Mouse (Mus musculus) v-Abl transformed pro-B cells (cell line): ENCODE results near the gene Twnk.

ENCODE experiments used
- in situ Hi-C, 2 experiments: fragments of 400-800 bp; cut with MboI; formaldehyde crosslinking; loops; one replicate each; pipeline ENCODE4 v1.15.1; 2025; ENCODE audit not compliant: unreplicated experiment in 2 of 2

The Twnk gene

GRCm38 (mm10) chr19:45005444-45005843 is at the start of gene Twnk:
Gene Twnk, plus strand, starts transcription at chr19:45005663.
- in situ Hi-C loops, result loop anchor here in 1 of 2 experiments (25.0 kb wide), 1 partner anchor 1318 kb away; the partner anchor contains the start of gene Entpd7

DNA sequence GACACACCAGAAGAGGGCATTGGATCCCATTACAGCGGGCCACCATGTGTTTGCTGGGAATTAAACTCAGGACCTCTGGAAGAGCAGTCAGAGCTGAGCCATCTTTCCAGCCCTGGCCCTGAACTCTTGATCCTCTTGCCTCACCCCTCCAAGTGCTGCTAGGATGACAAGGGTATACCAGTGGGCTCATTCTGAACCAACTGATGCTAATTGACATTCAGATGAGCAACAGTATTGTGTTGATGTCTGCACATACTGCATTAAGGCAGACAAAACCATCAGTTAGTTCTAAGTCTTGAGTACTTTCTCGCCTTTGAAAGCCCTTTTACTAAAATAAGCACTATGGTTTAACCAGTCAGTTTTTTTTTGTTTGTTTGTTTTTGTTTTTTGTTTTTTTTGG is 45.8 kb upstream of the Twnk start:
- in situ Hi-C loops, result no loop called here

- in situ Hi-C loops, result no loop called here
These were observed 39.5 kb upstream of the Twnk start for GRCm38 (mm10) chr19:44965978-44966377.

GRCm38 (mm10) chr19:44968329-44968728 is 37.1 kb upstream of the Twnk start:
- in situ Hi-C loops, result no loop called here

DNA sequence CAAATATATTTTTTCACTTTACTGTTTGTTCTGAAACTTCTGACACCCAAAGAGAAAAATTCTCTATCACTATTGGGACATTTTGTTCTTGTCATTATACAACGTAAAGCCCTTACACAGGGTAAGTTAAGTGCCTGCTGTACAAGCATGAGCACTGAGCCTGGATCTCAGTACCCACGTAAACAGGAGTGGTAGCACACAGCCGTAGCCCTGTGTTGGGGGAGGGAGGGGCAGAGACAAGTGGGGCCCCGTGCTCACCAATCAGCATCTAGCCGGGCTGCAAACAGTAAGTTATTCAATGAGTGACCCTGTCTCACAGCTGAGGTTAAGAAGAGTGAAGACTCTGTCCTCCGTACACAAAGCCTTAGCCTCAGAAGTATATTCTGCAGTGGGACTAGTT is 28.8 kb upstream of the Twnk start:
- in situ Hi-C loops, result loop anchor here in 1 of 2 experiments (5.0 kb wide), 1 partner anchor 39 kb away; no protein-coding TSS in a partner anchor

- in situ Hi-C loops, result loop anchor here in 1 of 2 experiments (5.0 kb wide), 1 partner anchor 40 kb away; no protein-coding TSS in a partner anchor
These were observed 28.3 kb upstream of the Twnk start for GRCm38 (mm10) chr19:44977148-44977547.

DNA sequence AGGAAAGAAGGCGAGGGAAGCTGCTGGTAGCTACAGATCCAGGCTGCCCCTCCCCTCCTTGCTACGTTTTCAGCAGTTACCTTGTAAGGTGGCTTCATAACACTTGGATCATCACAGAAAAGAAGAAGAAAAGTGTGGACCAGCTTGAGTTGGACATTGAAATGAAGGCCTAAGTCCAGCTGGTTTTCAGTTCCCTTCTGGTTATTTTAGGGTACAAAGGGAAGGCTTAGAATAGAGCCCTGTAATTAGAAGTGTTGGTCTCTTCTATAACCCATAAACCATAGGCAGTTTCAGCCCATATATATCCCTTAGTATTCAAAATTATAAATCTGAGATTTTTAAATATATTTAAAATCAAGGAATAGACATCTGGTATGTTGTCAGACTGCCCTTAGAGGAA is 24.7 kb upstream of the Twnk start:
- in situ Hi-C loops, result no loop called here

GRCm38 (mm10) chr19:44982477-44983115 is 22.9 kb upstream of the Twnk start:
- in situ Hi-C loops, result no loop called here

DNA sequence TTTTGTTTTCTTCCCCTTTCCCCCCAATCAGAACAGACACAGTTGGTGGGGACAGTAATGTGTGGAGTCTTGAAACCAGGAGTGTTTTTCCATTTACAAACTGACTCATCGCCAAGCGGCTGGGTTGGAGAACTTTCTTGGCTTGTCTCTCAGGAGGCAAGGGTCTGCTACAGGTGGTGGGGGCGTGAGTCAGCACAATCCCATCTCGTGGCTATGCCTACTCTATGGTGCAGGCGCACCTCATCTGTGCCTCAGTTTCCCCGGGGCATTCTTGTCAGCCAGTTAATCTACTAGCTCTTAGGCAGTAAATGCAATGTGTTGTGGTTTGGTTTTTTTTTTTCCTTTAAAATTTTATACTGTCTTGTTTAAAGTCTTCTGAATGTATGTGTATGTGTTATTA is 22.1 kb upstream of the Twnk start:
- in situ Hi-C loops, result no loop called here

DNA sequence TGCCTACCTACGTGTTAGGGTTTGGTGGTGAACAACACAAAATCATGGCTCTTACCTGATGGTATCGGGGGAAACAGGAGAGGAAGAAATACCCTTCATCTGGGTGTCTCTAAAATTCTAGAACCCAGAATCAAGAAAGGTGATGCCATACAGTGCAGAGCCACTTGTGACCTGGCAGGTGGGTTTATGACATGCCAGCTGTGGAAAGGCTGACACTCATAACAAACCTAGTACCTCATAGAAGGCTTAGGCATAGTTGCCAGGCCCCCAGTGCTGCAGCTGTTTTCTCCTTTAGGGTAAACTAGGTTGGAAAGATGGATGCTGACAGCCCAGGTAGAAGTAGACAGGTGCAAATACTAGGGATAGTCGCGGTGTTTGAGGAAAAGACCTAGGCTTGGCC is 21.0 kb upstream of the Twnk start:
- in situ Hi-C loops, result no loop called here

- in situ Hi-C loops, result loop anchor here in 1 of 2 experiments (5.0 kb wide), 1 partner anchor 47 kb away; no protein-coding TSS in a partner anchor
These were observed 20.1 kb upstream of the Twnk start for GRCm38 (mm10) chr19:44985159-44985988.

GRCm38 (mm10) chr19:44987004-44987403 is 18.5 kb upstream of the Twnk start:
- in situ Hi-C loops, result loop anchor here in 1 of 2 experiments (5.0 kb wide), 1 partner anchor 45 kb away; no protein-coding TSS in a partner anchor

- in situ Hi-C loops, result loop anchor here in 1 of 2 experiments (5.0 kb wide), 1 partner anchor 44 kb away; no protein-coding TSS in a partner anchor
These were observed 17.6 kb upstream of the Twnk start for GRCm38 (mm10) chr19:44987851-44988250.

- in situ Hi-C loops, result loop anchor here in 1 of 2 experiments (5.0 kb wide), 1 partner anchor 44 kb away; no protein-coding TSS in a partner anchor
These were observed 17.1 kb upstream of the Twnk start for GRCm38 (mm10) chr19:44988321-44988720.

- in situ Hi-C loops, result loop anchor here in 1 of 2 experiments (5.0 kb wide), 1 partner anchor 43 kb away; no protein-coding TSS in a partner anchor
These were observed 16.5 kb upstream of the Twnk start, which contains the start of gene Sema4g for GRCm38 (mm10) chr19:44988831-44989566. Gene Sema4g, plus strand, starts transcription at chr19:44989101.

DNA sequence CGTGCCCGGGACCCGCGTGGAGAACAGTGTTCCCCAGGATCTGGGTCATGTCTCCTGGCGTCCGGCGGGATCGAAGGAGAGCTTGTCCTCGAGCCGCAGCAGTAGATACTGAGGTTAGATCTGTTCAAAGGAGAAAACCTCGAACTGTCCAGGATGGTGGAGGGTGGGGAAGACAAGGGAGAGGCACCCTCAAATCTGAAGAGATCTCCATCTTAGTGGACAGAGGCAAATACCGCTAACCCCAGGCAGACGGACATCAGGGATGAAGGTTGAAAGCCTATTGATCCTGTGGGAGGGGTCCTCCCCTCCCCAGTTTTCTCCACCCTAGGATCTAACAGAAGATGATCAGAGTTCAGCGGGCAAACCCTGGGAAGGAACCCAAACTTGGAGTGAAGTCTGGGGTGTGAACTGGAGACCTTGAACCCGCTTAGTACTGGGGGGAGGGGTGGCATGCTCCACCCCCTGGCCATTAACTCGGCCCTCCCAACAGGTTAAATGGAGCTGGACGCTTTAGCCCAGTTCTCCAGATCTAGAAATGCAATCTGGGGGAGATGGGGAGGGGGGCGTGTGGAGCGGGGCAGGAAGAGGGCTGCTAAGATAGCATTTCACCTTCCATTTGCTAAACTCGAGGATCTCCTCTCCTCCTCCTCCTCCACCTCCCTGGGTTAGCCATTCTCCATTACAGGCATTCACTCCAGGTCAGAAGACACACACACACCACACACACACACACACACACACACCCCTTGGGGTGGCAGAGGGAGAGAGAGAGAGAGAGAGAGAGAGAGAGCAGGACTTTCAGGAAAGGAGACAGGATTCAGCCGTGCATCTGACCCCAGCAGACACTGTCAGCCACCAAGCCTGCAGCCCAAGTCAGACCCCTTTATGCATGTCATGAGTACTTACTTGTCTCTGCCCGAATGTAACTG is 15.6 kb upstream of the Twnk start:
- in situ Hi-C loops, result loop anchor here (5.0 kb wide), 1 partner anchor 42 kb away; no protein-coding TSS in a partner anchor

- in situ Hi-C loops, result loop anchor here in 1 of 2 experiments (5.0 kb wide), 1 partner anchor 41 kb away; no protein-coding TSS in a partner anchor
These were observed 14.4 kb upstream of the Twnk start for GRCm38 (mm10) chr19:44991031-44991430.

DNA sequence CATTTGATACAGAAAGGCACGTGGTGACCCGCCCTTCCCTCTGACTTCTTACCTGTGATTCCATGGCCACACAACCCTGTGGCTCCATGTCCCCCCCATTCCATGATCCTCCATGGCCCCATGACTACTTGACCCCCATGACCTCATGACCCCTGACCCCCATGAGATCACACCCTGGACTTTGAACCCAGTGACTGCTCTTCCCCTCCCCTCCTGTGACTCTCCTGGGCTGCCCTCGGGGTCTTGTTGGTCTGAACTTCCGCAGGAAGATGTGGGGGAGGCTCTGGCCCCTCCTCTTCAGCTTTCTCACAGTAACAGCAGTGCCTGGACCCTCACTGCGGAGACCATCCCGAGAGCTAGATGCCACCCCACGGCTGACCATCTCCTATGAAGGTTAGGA is 13.2 kb upstream of the Twnk start:
- in situ Hi-C loops, result loop anchor here in 1 of 2 experiments (5.0 kb wide), 1 partner anchor 40 kb away; no protein-coding TSS in a partner anchor

- in situ Hi-C loops, result loop anchor here in 1 of 2 experiments (5.0 kb wide), 1 partner anchor 40 kb away; no protein-coding TSS in a partner anchor
These were observed 12.8 kb upstream of the Twnk start for GRCm38 (mm10) chr19:44992712-44993111.
